Mouse (Mus musculus): ENCODE measurements around the gene E4f1. TPM values are rescaled to one million over a fixed set of nuclear protein-coding genes. Genes with fewer than 3 reads are reported as not detected.

Gene E4f1
- polyA plus RNA-seq, 1 experiment from 2014 or later = 9.8 TPM

DNA sequence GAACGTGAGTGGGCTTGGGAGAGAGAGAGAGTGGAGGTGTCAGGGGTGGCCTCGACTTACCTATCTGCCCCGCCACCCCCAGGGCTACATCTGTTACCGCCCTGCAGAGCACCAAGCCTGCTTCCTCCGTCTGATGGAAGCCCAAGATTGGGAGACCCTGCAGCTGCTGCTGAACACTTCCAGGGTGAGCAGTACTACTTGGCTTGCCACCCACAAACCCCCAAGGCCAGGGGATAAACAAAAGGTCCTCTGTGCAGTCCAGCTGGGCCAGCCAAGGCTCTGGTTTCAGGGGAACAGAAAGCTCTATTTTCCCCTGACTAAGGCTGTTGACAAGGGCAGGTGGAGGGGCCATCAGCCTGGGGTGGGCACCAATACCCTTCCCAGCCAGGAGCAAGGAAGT lies 4.4 kb upstream of the E4f1 start:
- peaks cover 31% of the 10 kb centered on the region for H3K4me1 ChIP-seq (replicated peaks; ENCODE audit: insufficient read depth, low read length)
- H3K4me3 ChIP-seq (replicated peaks; ENCODE audit: low read depth, low read length) = no peak overlapping the region
- H3K27ac ChIP-seq = no peak overlapping the region
- 77% methylated on average over 5 of the region's 5 CpGs for WGBS
- no peak overlapping the region for H3K4me2 ChIP-seq (ENCODE audit: low read length)
- H3K9me3 ChIP-seq (replicated peaks; ENCODE audit: low read length) = no peaks in the 10 kb centered on the region
- ATAC-seq (replicated peaks; ENCODE audit: low FRiP score, low read depth) (no peak), DNase-seq (ENCODE audit: low spot score) (no peak)
- H3K9ac ChIP-seq (ENCODE audit: low read depth, low read length) = no peak overlapping the region
- no peak for TF ChIP-seq CTCF (IDR thresholded peaks at IDR 0.05; ENCODE audit: low read depth)
- H3K36me3 ChIP-seq (ENCODE audit: insufficient read depth, low read length) = peaks cover 29% of the 10 kb centered on the region
- no peaks in the 10 kb centered on the region for H3K27me3 ChIP-seq (ENCODE audit: insufficient read depth, low read length)

DNA sequence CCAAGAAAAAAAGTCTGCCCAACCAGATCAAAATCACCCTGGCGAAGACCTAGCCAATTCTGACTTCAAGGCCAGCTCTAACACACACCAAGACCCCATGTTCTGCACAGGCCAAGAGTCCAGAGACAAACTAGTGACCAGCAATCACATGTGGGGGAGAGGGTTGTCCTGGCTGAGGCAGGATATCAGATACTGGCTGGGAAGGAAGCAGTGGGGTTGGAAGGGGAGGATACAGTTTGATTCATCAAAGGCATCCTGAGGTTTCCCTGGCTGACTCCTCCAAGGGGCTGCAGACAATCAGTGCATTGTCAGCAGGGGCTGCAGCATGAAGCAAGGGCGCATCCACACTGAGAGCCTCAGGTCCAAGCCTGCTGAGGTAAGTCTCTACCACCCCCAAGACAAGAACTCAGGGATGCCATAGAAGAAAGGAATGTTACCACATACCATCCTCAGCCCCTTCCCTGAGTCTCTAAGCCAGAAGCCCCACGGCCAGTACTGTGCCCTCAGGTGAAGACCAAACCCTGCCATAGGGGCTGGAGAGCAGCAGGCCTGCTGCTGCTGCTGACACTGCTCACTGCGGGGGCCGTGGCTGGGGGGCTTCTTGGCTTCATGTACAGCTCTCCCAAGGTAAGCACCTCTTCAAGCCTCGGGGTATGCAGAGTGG lies 3.6 kb upstream of the E4f1 start, which contains the start of gene Bricd5:
Bricd5 (plus strand) TSS at position 273 of the 664 bp plus-strand sequence.
- Histone ChIP-seq H3K4me1 (replicated peaks; ENCODE audit: insufficient read depth, low read length) (peaks cover 31% of the 10 kb centered on the region), H3K9me3 (replicated peaks; ENCODE audit: low read length) (no peaks in the 10 kb centered on the region), H3K9ac (ENCODE audit: low read depth, low read length) (no peak within 1 kb of the TSS), H3K36me3 (ENCODE audit: insufficient read depth, low read length) (peaks cover 29% of the 10 kb centered on the region), H3K27ac (peak within 1 kb of the TSS; percentile 68), H3K4me2 (ENCODE audit: low read length) (0 out of 2 replicates have a peak within 1 kb of the TSS, but pooled peaks have one; percentile 95), H3K4me3 (replicated peaks; ENCODE audit: low read depth, low read length) (no peak within 1 kb of the TSS), H3K27me3 (ENCODE audit: insufficient read depth, low read length) (no peaks in the 10 kb centered on the region)
- 55% methylated on average over 6 of the region's 6 CpGs for WGBS
- DNase-seq (ENCODE audit: low spot score) (peak; percentile 73), ATAC-seq (replicated peaks; ENCODE audit: low FRiP score, low read depth) (no peak)
- TF ChIP-seq CTCF (IDR thresholded peaks at IDR 0.05; ENCODE audit: low read depth) = no peak

DNA sequence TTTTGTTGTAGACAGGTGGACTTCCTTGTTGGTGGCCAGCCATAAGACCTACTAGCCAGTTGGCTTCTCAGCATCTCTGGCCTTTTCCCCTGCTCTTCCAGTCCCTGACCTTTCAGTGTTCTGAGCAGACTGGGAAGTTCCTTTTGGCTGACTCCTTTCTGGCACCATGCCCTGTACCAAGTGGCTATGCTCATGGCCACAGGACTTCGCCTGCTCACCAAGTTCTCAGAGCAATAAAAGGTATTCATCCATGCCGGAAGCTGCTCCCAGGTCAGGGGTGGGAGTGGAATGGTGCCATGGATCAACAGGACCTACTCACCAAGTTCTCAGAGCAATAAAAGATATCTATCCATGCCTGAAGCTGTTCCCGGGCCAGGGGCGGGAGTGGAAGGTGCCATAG lies 2.4 kb upstream of the E4f1 start:
- Histone ChIP-seq H3K27ac (peak overlapping the region; percentile 68), H3K4me3 (replicated peaks; ENCODE audit: low read depth, low read length) (no peak overlapping the region)

DNA sequence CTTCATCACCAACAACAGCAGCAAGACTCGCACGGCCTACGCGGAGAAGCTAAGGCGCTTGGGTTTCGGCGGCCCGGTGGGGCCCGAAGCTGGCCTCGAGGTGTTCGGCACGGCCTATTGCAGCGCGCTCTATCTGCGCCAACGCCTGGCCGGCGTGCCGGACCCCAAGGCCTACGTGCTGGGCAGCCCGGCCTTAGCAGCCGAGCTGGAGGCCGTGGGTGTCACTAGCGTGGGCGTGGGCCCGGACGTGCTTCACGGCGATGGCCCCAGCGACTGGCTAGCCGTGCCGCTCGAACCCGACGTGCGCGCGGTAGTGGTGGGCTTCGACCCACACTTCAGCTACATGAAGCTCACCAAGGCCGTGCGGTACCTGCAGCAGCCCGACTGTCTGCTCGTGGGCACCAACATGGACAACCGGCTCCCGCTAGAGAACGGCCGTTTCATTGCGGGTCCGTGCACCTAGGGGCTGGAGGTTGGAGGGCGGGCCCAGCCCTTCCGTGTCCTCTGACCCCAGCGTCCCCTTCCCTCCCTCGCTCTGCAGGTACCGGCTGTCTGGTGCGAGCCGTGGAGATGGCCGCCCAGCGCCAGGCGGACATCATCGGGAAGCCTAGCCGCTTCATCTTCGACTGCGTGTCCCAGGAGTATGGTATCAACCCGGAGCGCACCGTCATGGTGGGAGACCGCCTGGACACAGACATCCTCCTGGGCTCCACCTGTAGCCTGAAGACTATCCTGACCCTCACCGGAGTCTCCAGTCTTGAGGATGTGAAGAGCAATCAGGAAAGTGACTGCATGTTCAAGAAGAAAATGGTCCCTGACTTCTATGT lies 801 bp upstream of the E4f1 start:
- peak overlapping the region; percentile 82 for H3K9ac ChIP-seq (ENCODE audit: low read depth, low read length)
- H3K4me3 ChIP-seq (replicated peaks; ENCODE audit: low read depth, low read length) = peak overlapping the region; percentile 70
- no peaks in the 10 kb centered on the region for H3K27me3 ChIP-seq (ENCODE audit: insufficient read depth, low read length)
- H3K4me2 ChIP-seq (ENCODE audit: low read length) = peak overlapping the region; percentile 95
- under 1% methylated on average over 66 of the region's 68 CpGs for WGBS
- peaks cover 16% of the 10 kb centered on the region for H3K36me3 ChIP-seq (ENCODE audit: insufficient read depth, low read length)
- no peaks in the 10 kb centered on the region for H3K9me3 ChIP-seq (replicated peaks; ENCODE audit: low read length)
- peak; percentile 15; the same call in 1 of the 2 replicates for ATAC-seq (replicated peaks; ENCODE audit: low FRiP score, low read depth)
- peak; percentile 8 for DNase-seq (ENCODE audit: low spot score)
- H3K4me1 ChIP-seq (replicated peaks; ENCODE audit: insufficient read depth, low read length) = peaks cover 24% of the 10 kb centered on the region
- H3K27ac ChIP-seq = peak overlapping the region; percentile 81
- TF ChIP-seq CTCF (IDR thresholded peaks at IDR 0.05; ENCODE audit: low read depth) = no peak

More for the DNA sequence above, 2.4 kb upstream of the E4f1 start:
- ATAC-seq (replicated peaks; ENCODE audit: low FRiP score, low read depth) (peak; percentile 47), DNase-seq (ENCODE audit: low spot score) (peak; percentile 89)
- WGBS = 30% methylated on average over 4 of the region's 4 CpGs
- Histone ChIP-seq H3K4me2 (ENCODE audit: low read length) (peak overlapping the region; percentile 95), H3K27me3 (ENCODE audit: insufficient read depth, low read length) (no peaks in the 10 kb centered on the region), H3K9ac (ENCODE audit: low read depth, low read length) (no peak overlapping the region), H3K36me3 (ENCODE audit: insufficient read depth, low read length) (peaks cover 29% of the 10 kb centered on the region), H3K4me1 (replicated peaks; ENCODE audit: insufficient read depth, low read length) (peaks cover 24% of the 10 kb centered on the region), H3K9me3 (replicated peaks; ENCODE audit: low read length) (no peaks in the 10 kb centered on the region)
- TF ChIP-seq CTCF (IDR thresholded peaks at IDR 0.05; ENCODE audit: low read depth) = no peak

DNA sequence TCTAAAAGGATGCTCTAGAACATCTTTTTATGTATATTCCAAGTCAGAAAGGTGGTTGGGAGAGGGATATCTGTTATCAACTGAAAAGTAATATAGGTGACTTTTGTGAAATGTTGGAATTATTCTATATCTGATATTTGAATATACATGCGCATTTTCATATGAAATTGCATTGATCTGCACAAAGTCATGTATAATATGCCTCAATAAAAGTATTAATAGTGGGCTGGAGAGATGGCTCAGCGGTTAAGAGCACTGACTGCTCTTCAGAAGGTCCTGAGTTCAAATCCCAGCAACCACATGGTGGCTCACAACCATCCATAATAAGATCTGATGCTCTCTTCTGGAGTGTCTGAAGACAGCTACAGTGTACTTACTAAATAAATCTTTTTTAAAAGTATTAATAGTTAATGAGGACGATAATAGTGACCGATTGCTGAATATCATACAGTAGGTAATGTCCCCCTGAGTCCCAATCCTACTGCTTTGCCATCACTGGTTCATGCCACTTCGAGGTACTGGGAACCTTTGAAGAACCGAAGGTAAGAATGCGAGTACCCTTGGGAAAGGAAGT lies 690 bp downstream of the E4f1 start:
- Histone ChIP-seq H3K4me2 (ENCODE audit: low read length) (peak overlapping the region; percentile 95), H3K9ac (ENCODE audit: low read depth, low read length) (peak overlapping the region; percentile 82; the same call in 1 of the 2 replicates), H3K27me3 (ENCODE audit: insufficient read depth, low read length) (no peaks in the 10 kb centered on the region), H3K36me3 (ENCODE audit: insufficient read depth, low read length) (0 out of 2 replicates have a peak, but pooled peaks cover 3% of the 10 kb centered on the region), H3K9me3 (replicated peaks; ENCODE audit: low read length) (no peaks in the 10 kb centered on the region), H3K4me3 (replicated peaks; ENCODE audit: low read depth, low read length) (peak overlapping the region; percentile 70), H3K4me1 (replicated peaks; ENCODE audit: insufficient read depth, low read length) (peaks cover 24% of the 10 kb centered on the region), H3K27ac (peak overlapping the region; percentile 81)
- DNase-seq (ENCODE audit: low spot score) (no peak), ATAC-seq (replicated peaks; ENCODE audit: low FRiP score, low read depth) (no peak)
- TF ChIP-seq CTCF (IDR thresholded peaks at IDR 0.05; ENCODE audit: low read depth) = no peak
- WGBS = 18% methylated on average over 7 of the region's 7 CpGs

DNA sequence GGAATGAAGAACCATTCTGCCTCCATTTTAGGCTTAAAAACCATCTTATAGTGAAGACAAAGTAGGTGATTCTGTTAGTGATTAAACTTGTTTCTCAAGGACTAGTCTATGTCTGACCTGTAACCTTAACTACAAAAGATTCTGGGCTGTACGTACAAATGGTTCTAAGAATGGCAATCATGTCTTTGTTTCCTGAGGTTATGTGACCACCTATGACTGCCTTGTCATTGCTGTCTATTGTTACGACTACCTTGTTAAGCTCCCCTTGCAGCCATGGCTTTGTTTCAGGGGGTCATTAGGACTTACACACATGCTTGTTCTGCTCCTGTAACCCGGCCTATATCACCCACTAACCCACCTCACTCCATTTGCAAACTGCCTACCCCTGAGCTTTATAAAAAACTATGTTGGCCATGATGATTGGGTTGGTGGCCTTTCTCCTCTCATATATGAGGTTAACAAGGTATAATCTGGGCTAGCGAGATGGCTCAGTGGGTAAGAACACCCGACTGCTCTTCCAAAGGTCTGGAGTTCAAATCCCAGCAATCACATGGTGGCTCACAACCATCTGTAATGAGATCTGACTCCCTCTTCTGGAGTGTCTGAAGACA lies 1.4 kb downstream of the E4f1 start:
- Histone ChIP-seq H3K36me3 (ENCODE audit: insufficient read depth, low read length) (no peaks in the 10 kb centered on the region), H3K27ac (no peak overlapping the region), H3K4me3 (replicated peaks; ENCODE audit: low read depth, low read length) (no peak overlapping the region), H3K9ac (ENCODE audit: low read depth, low read length) (no peak overlapping the region), H3K9me3 (replicated peaks; ENCODE audit: low read length) (no peaks in the 10 kb centered on the region), H3K4me1 (replicated peaks; ENCODE audit: insufficient read depth, low read length) (peaks cover 24% of the 10 kb centered on the region), H3K27me3 (ENCODE audit: insufficient read depth, low read length) (no peaks in the 10 kb centered on the region), H3K4me2 (ENCODE audit: low read length) (no peak overlapping the region)
- 89% methylated on average over 5 of the region's 5 CpGs for WGBS
- no peak for DNase-seq (ENCODE audit: low spot score)
- no peak for TF ChIP-seq CTCF (IDR thresholded peaks at IDR 0.05; ENCODE audit: low read depth)
- no peak for ATAC-seq (replicated peaks; ENCODE audit: low FRiP score, low read depth)
